Mouse (Mus musculus) adrenal gland, adult 2 months (tissue): ENCODE results near the gene Vangl2. TPM values are rescaled to one million over a fixed set of nuclear protein-coding genes. Genes with fewer than 3 reads are reported as not detected.

Experiments
- DNase-seq: peaks from one replicate; pipeline ENCODE4 v3.0.0; 2021
- polyA plus RNA-seq: library from polyadenylated mRNA; depleted of rRNA; stranded (reverse); fragments of >200 nt; gene quantifications from 2 replicates; pipeline ENCODE4 v1.2.3, GENCODE M21; 2012
- total RNA-seq, 2 experiments: library from RNA; stranded (reverse); gene quantifications; 2 replicates each; pipeline ENCODE4 v1.2.3; 2021

Gene Vangl2
- total and polyA plus RNA-seq, 3 experiments = 1.7 to 6.2 (median 3.6) TPM

DNA sequence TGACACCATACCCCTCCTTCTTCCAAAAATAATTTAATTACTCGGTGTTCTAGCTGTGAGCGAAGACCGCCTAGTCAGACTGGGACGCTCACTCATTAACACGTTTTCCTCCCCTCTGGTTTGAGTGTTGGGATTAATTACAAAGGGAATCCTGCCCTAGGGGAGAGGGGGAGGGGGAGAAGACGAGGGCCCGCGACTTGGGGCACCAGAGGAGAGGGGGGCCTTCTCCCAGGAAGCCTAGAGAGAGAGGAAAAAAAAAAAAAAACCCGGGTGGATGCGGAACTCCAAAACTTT is 488 bp downstream of the Vangl2 start:
- DNase-seq = no peak

DNA sequence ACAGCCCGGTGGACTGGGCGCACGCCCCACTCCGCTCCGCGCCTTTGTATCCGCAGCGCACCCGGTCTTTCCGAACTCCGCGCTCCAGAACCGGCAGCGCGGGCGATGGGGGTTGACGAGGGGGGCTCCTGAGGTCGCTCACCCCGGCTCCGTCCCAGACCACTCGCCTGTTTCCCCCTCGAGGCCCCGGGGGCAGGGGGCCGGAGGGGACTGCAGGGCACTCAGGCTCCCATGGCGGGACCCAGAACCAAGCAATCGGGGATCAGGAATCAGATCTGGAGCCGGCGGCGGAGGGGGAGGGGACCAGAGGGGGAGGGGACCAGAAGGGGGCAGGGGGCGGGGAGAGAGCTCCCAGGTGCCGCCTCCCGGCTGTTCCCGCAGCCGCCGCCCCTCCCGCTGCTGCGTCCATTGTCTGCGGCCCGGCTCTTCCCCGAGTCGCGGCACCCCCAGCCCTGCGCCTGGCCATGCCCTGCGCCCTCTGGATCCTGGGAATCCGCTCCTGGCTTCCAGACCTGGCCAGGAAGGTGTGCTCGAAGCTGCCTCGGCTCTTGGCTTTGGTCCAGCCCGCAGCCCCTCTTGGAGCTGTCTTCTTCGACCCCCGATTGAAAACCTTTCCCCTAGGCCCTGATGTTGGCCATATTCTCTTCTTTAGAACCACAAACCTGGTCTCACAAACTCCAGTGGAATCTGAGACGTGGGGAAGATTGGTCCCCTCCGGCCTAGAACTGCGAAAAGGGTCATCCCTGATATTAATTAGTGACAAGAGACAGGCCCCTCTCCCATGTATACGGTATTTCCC is 1.0 kb downstream of the Vangl2 start:
- peak; percentile 83 for DNase-seq

DNA sequence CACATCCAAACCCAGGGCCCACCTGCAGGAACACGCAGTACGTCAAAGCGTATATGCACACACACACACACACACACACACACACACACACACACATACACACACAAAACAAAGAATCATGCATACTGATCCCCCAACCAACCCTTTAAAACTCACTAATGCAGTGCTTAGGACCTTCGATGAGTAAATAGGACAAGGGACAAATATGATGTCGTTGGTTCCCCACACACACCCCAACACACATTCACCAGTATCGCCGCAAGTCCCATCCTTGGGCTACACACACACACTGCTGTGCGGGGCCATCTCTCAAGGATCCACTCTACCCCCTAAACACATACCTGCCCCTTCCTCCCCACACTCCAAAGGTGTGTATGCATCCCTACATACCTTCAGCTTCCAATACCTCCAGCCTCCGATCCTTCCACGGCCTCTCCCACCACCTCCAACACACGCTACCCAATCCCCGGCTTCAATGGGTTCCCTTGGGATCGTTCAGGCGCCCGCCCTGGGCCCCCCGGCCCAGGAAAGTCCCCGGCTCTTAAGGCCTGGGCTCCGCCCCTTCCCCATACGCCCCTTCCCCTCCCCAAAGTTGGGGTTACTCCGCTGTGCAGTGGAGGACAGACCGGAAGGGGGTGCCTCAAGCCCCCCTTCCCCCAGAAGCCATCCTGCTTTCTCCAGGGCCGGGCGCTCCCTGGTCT is 1.9 kb downstream of the Vangl2 start:
- DNase-seq = peak; percentile 23

DNA sequence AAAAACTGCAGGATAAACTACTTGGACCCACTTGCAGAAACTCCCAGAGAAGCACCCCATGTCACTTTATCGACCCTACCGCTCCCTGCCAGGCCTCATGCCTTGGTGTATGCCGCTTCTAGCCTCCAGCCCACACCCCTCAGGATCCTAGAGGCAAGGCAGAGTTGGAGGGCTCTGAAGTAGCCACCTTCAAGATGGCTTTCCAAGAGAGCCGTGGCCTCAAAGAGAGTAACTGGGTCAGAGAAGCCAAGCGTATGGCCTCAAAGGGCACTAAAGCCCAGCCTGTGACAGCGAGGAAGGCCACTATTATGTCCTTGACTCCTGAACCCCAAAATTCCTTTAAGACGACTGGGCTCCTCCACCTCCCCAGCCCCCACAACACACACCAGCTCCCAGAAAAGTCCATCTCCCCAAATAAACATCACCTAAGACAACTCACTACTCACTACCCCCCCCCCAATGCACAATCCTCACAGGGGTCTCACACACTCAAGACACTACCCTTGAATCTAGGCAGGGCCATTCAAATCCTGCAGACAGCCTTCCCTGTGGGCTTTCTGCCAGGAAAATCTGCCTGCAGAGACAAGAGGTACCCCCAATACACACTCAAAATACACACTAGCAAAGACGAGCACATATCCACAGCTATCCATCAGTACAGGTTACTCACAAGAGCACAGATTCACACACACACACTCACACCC is 2.9 kb downstream of the Vangl2 start:
- DNase-seq = no peak

DNA sequence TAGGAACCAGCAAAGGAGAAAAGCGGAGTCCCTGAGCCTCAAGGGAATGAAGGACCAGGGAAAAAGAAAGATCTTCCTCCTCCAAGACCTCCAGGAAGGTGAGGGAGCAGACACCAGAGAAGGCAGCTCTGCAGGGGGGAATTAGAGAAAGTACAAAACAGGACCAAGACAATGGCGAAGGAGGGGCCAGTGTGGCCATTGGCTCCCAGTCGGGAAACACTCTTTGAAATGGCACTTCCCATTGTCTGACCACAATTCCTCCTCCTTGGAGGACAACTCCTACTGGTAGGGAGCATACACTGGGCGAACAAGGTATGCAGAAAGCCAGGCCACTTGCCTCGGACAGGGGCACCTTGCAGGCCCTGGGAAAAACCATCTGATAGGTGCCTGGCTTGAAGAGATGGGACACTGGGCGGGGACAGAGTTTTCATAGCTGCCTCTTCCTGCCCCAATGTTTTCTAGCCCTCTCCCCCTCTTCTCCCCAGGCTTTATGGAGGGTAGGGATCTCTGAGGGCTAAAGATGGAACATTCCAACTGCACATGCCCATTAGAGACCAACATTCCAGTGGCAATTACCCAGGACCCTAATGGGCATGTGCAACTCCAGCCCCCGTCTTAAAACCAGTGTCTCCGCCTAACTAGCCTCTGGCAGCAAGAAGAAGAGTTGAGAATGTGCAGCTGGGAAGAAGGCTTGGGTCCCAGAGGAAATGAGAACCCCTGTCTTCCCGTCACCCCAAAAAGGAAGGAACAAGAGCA is 3.9 kb downstream of the Vangl2 start:
- no peak for DNase-seq

DNA sequence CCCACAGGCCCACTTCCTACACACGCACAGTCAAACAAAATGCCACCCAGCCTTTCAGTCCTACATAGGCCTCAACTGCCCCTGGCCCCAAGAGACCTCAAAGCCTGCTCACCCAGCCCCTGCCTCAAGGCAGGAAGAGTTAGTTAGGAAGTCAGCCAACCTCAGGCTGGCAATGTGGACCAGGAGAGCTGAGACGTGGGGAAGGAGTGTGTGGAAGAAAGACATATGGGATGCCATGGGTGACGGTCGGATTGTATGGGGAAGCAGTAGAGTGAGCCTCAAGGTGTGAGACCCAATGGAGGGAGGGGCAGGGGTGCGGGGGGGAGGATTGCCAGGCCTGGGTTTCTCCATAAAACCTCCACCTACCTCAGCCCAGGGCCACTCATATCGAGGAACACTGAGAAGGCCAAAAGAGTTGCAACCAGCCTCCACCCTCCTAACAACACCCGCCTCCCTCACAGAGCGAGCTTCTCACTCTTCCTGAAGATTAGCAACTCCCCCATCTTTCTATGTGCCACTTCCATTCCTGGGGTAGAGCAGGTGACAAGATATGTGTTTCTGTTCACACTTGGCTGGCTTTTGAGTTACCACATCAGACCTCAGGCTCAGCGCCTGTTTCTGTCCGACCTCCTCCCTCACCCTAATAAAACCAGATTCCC is 8.3 kb downstream of the Vangl2 start:
- DNase-seq = no peak

DNA sequence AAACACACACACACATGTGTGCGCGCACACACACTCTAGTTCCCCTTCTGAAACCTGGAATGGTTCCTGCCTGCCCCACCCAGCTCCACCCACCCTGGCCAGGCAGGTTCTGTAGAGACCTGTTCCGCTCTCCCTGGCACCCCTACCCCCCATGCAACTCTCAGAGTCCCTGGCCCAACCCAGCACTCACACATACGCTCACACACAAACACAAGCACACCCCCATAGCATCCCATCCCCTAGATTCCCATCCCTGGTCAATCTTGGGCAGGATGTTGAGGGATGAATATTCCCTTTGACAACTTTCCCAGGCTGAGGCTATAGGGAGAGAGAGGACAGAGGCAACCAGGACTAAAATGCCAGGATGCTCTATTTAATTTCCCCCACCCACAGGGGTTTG is 8.9 kb downstream of the Vangl2 start:
- no peak for DNase-seq

DNA sequence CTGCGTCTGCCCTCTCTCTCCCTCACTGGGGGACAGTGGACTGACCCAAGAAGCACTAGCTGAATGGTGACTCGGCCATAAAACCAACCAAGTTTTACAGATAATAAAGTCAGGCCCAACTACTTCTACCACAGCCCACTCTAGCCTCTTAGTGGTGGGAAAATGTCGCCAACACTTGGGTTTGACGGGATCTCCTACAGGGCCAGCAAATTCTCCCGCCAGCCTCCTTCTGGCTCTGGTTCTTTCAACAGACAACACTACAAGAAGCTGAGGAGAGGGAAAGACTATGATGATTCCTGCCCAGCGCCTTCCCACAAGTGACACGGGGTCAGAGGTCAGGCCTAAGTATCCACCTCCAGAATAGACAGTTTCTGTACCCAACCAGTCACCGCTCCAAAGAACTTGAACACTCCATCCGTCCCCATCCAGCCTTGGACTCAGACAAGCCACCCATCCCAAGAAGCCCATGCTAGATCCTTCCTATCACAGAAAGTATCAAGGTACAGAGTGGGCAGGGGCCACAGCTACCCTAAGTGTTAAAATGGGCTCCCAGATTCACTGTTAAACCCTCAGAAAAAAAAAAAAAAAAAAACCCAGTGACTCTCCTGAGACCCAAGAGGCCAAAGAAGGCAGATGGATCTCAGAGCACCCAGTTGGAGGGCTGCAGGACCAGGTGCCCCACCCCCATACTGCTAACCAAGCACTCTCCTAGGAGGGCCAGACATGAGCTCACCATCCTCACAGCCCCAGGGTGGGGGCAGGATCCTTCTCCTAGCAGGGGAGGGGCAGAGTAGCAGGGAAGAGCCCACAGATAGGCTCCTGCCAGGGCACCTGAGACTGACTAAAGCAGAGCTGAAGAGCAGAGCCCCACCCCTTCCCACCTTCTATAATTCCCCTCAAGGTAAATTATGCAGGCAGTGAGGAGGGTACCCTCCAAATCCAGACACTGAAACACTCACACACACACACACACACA is 9.6 kb downstream of the Vangl2 start:
- no peak for DNase-seq

DNA sequence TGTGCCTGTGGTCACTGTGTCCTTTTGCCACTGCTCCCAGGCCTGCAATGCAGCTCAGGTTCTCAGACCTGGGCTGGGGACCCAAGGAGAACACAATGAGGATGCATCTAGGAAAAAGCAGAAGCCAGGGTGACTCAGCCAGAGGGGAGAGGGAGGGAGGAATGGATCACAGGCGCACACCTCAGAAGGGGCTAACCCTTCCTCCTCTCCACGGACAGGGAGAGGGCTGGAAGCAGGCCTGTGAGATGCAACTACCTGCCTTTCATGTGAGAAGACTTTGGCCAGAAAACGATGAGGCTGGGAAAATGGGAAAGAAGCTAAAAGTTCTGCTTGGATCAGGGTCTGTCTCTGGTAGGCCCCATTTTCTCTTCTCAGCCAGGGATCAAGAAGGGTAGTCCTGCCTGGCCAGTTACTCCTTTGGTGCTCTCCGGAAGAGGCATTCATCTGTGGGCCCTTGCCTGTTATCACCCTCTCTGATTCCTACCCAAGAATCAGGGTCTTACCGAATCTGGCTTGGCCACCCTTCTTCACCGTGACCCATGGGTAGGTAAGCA is 10.7 kb downstream of the Vangl2 start:
- DNase-seq = no peak

DNA sequence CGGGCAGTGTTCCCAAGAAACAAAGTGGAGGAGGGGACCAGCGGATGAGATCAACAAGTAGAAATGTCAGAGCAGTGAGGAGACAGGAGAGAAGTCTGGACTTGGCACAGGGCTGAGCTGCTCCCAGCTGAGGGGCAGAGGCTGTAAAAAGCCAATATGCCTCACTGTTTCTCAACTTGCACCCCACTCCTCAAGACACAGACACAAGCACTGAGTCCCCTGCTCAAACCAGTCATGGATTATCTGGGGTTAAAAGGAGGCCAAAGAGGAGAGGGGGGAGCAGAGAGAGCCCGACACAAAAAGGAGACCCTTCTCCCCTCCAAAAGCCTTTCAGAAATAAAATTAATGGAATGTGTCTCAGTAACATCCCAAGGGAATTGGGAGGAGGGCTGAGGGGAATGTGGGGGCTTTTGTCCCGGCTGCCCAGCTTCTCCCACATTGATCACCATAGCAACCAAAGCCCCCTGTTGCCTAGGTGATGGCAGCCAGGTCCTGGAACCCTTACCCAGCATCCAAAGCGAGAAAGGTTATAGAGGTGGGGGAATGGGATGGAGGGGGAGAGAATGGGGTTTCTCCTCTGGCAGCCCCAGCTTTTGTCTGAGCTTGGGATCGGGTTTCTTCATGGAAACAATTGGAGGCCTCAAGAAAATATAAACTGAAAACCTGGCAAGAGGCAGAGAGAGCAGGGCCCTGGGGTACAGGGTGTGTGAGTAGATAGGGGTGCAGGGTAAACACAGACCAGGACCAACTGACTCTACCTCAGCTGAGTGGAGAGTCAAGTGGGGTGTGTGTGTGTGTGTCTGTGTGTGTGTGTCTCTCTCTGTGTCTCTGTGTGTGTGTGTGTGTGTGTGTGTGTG is 11.4 kb downstream of the Vangl2 start:
- DNase-seq = no peak

DNA sequence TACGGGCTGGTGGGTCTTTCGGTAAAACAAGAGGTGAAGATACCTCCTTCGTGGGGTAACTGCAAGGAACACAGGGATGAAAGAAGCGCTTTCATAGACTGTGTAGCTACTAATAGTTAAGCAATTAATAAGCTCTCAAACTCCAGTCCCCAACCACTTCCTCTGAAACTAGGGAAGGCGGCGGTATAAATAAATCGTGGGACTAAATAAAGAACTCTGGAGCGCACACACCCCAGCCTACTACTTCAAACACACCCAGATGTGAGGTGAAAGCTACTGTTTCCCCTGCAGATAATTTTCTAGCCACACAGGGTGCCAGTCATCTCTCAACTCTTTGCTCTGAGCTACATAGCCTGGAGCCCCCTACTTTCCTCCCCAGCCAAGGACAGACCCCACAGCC is 12.2 kb downstream of the Vangl2 start:
- DNase-seq = no peak

DNA sequence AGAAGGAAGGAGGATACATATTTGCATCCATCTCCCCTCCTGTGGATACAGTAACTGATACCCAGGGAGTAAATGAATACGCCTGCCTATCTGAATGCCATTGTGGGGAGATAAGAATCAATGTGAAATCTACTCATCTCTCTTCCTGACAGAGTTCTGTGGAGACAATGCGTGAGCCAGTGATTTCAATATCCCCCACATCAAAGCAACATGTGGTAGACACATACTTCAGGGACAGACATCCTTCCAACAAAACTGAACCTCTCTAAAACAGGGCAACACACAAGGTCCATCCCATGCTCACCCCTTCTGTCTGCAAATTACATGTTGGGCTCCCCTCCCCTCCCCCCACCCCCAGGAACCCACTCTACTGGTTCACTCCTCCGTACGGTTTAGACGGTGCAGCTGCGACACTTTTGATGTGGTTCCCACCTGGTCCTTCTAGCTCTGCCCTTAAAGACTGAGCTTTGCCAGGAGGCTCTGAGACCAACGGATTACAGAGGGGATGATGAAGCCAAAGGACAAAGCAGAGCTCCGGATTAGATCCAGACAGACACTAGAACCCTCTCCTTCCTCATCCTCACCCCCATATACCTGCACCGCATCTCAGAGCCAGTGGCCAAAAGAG is 12.8 kb downstream of the Vangl2 start:
- no peak for DNase-seq

DNA sequence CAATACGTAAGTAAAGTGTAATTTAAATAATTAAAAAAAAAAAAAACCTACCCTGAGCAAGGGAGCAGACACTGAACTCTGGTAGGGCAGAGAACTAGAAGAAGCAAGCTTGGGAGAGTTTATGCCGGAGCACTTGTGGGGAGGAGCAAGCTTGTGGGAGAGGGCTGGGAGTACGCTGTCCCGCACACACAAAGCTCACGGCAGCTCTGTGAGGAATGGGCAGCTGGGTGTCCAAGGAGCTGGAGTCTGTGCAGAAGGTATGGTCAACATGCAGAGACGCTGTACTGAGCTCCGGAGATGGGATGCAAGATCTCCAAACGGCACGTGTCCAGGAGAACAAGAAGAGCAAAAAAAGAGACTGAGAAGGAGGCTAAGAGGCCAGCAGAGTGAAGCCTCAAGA is 13.5 kb downstream of the Vangl2 start:
- DNase-seq = no peak

DNA sequence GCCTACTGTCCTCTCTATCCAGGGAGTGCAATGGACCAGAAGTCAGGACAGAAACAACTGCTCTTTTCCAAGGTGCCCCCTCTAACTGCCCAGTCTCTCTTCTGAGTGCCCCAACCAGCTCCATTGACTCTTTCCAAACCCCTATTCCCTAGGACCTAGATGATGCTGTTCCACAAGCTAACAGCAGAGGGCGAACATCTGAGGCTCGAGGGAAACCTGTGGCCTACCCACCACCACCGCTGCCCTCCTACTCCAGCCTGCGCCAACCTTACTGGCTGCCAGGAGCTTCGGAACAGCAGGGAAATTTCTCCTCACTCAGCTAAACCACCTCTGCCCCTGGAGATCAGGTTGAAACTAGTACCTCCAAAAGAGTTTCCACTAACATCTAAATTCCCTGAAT is 16.2 kb downstream of the Vangl2 start:
- DNase-seq = peak; percentile 56

DNA sequence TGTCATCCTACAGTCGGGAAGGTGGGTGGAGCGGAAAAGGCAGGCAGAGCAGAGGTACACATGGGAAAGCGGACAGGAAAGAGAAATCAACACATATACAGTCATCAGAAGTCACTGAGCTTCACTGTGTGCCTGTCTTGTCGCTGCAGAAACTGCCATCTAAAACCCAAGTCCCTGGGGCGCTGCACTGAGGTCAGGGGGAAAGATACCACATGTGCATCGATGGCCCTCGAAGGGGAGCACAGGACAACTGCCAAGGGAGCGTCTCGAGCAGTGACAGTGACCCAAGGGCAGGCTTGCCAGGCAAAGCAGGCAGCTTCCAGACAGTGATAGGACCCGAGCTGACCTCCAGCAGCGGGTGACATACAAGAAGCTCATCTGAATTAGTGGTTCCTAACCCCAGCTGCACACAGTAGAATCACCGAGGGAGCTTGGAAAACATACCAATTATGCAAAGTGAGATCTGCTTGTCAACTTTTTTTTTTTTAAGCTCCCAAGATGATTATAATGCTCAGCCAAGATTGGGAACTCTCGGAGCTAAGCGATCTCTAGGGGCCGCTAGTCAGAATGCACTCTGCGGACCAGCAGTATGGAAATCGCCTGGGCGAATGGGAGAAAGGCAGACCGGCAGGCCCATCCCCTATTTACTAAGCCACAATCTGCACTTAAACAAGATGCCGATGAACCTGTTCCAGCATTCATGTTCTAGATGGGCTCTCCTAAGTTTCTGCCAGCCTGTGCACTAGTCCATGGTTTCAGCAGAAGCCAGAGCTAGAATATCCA is 18.0 kb downstream of the Vangl2 start:
- DNase-seq = no peak

DNA sequence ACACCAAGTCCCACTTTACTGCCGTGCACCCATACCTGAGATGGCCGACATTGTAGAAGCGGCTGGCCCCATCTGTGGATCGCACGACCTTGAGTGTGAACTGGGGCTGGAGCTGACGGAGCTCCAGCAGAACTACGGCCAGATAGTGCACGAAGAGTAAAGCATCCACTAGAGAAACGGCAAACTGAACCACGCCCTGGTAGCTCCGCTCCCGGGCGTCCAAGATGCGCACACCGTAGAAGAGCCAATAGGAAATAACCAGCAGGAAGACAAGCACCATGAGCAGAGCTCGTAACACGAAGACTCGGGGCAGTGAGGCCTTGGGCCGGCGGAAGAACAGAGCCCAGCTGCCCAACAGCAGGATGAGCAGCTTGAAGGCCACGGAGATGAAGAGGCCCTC is 18.8 kb downstream of the Vangl2 start:
- no peak for DNase-seq

DNA sequence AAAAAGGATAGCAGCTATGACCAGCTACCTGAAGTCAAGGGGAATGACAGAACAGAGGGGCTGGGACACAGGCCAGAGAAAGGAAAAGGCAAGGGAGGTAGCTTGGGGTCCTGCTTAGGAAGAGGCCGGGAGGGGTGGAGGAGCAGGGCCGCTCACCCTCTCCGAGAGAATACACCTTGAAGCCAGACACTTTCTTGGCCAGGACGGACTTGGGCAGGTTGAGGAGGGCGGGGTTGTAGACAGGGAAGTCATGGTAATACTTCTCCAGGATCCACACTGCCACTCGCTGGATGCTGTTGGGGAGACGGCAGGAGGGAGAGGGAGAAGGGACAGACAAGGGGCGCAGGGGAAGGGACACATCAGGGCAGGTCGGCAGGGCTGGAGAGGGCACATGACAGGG is 19.9 kb downstream of the Vangl2 start:
- DNase-seq = no peak

DNA sequence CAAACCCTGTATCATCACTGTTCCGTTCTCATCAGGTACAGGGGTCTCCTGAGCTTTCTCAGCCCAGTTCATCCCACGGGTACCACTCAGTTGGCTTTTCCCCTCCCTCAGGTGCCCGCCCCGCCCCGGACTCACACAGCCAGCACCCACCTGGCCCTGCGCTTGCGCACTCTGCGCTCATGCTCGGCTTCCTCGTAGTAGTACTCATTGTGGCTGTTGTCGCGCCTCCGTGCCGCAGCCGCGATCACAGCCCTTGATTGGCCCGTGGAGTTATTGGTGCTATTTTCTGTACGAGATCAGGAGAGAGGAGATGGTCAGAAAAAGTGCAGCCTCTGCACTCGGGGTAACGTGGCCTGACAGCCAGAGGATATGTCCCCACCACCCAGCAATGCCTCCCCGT is 20.5 kb downstream of the Vangl2 start:
- DNase-seq = no peak
